ENCODE assay signal across 15 mouse cellular contexts in the genomic region with DNA sequence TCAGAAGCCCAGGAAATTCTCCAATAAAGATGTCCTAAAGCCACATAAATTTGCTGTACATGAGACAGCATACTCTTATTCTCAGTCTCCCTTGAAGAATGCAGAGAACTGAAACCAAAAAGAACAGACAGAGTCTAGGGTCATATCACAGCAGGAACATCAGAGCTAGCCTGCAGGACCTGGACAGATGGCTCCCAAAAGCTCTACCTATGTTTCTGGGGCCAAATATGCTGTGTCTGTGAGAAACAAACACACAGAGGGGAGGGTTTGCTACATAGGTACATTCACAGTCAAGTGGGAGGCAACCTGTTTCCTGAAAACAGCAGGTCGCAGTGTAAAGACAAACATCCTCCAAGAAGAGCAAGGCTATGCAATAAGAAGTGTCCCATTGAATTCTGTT.
"Had no signal": no experiment of that assay in that cellular context is flagged by ENCODE, and none has a peak within 500 bp of the region (broad histone marks: within the 10 kb centered on the region; RNA-seq: fewer than 3 reads in every experiment).

No protein-coding gene starts in this region.

- H3K4me2 ChIP-seq: limb, embryonic 13.5 days; lung, embryonic 14.5 days; midbrain, embryonic 11.5 days; midbrain, embryonic 15.5 days; neural tube, embryonic 12.5 days had no signal

- H3K9ac ChIP-seq: limb, embryonic 13.5 days; liver, embryonic 14.5 days; lung, embryonic 14.5 days; midbrain, embryonic 15.5 days; neural tube, embryonic 12.5 days had no signal

- DNase-seq: kidney, postnatal 10 days; left cerebral cortex, postnatal 4 days; lung, embryonic 14.5 days; lung, postnatal 10 days; lung, postnatal 4 days; retina, postnatal 1 day; right cerebral cortex, postnatal 4 days; spleen, adult 18-20 months; thymus, adult 18-20 months; thymus, postnatal 14 days had no signal

- H3K27ac ChIP-seq: limb, embryonic 13.5 days; liver, embryonic 14.5 days; midbrain, embryonic 15.5 days; neural tube, embryonic 12.5 days had no signal

- H3K4me3 ChIP-seq: limb, embryonic 13.5 days; midbrain, embryonic 15.5 days; neural tube, embryonic 12.5 days had no signal

- H3K4me1 ChIP-seq: limb, embryonic 13.5 days; midbrain, embryonic 15.5 days had no signal

- H3K36me3 ChIP-seq: limb, embryonic 13.5 days; midbrain, embryonic 15.5 days; neural tube, embryonic 12.5 days had no signal

- ATAC-seq: midbrain, embryonic 15.5 days had no signal

- H3K9me3 ChIP-seq: limb, embryonic 13.5 days; midbrain, embryonic 15.5 days; neural tube, embryonic 12.5 days had no signal

- H3K27me3 ChIP-seq: limb, embryonic 13.5 days; midbrain, embryonic 15.5 days; neural tube, embryonic 12.5 days had no signal
